9 mouse cellular contexts compared by ENCODE assay signal in the genomic region with DNA sequence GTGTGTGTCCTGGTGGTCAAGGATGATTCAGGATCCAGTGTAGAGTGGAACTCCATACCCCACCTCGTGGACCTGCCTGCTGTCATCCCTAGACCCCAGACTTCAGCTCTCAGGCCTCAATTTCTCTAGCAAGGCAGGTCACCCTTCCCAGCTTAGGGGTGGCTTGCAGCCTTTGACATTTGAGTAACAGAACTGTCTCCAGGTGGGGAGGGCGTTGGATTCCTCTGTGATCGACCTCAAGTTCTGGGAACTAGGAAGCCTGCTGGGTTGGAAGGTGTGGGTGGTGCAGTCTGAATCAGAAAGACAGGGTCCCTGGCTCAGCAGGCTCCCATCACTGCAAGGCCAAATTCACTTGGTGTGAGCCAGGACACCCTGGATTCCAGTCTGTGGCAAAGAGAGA. TPM values are rescaled to one million over a fixed set of nuclear protein-coding genes. Genes with fewer than 3 reads are reported as not detected.
DNase-seq lines count a peak whose midpoint lies in the region; ATAC-seq and TF ChIP-seq lines count a peak whose summit lies in the region.
"Had no signal": no experiment of that assay in that cellular context is flagged by ENCODE, and none has a peak within 500 bp of the region (broad histone marks: within the 10 kb centered on the region; RNA-seq: fewer than 3 reads in every experiment).

No protein-coding gene starts in this region.

- no peak for ATAC-seq in hindbrain, embryonic 12.5 days (ENCODE audit: low FRiP score)
- ATAC-seq in midbrain, embryonic 16.5 days, result no peak

- no peak for TF ChIP-seq CTCF in cortical plate, adult 2 months (IDR thresholded peaks at IDR 0.05; ENCODE audit: extremely low read depth, insufficient read depth, low read length)

- H3K36me3 ChIP-seq in hindbrain, embryonic 12.5 days, result no peaks in the 10 kb centered on the region
- no peaks in the 10 kb centered on the region for H3K36me3 ChIP-seq in midbrain, embryonic 16.5 days (ENCODE audit: control insufficient read depth, insufficient read depth, low read length)

- H3K27ac ChIP-seq in cortical plate, adult 2 months (ENCODE audit: insufficient read depth, low read length), result peak overlapping the region; percentile 94
- H3K27ac ChIP-seq in hindbrain, embryonic 12.5 days, result no peak overlapping the region
- no peak overlapping the region for H3K27ac ChIP-seq in midbrain, embryonic 16.5 days (ENCODE audit: low read length)

- H3K4me2 ChIP-seq in hindbrain, embryonic 12.5 days (replicated peaks), result peak overlapping the region; percentile 96
- peak overlapping the region; percentile 88; the same call in 1 of the 2 replicates for H3K4me2 ChIP-seq in midbrain, embryonic 16.5 days (ENCODE audit: low read length)

- DNase-seq in layer of hippocampus, postnatal 10 days (ENCODE audit: low spot score in 2 of 2), result peak; percentile 22 to 29
- no peak for DNase-seq in layer of hippocampus, postnatal 25 days (ENCODE audit: extremely low spot score in 1 of 2, low spot score in 1 of 2)
- DNase-seq in adipocyte (ENCODE audit: low spot score), result no peak
- DNase-seq in adrenal gland, adult (ENCODE audit: inconsistent age in 2 of 2, low spot score in 1 of 2), result no peak
- DNase-seq: cerebellum, adult 2 months; gastrocnemius, postnatal 36 days had no signal

- 0 out of 2 replicates have a peak overlapping the region, but pooled peaks have one; percentile 83 for H3K9ac ChIP-seq in hindbrain, embryonic 12.5 days
- no peak overlapping the region for H3K9ac ChIP-seq in midbrain, embryonic 16.5 days (ENCODE audit: low read depth, low read length)

- no peaks in the 10 kb centered on the region for H3K27me3 ChIP-seq in hindbrain, embryonic 12.5 days
- H3K27me3 ChIP-seq in midbrain, embryonic 16.5 days (ENCODE audit: control insufficient read depth, insufficient read depth, low read depth, low read length), result no peaks in the 10 kb centered on the region

- peak overlapping the region; percentile 63 for H3K4me3 ChIP-seq in cortical plate, adult 2 months (ENCODE audit: insufficient read depth, low read length)
- no peak overlapping the region for H3K4me3 ChIP-seq in hindbrain, embryonic 12.5 days
- H3K4me3 ChIP-seq in midbrain, embryonic 16.5 days (ENCODE audit: low read depth, low read length), result no peak overlapping the region

- 73% methylated on average over 3 of the region's 3 CpGs for WGBS in hindbrain, embryonic 12.5 days
- 70% methylated on average over 3 of the region's 3 CpGs for WGBS in midbrain, embryonic 16.5 days

- peaks cover 10% of the 10 kb centered on the region; the same call in 1 of the 2 replicates for H3K4me1 ChIP-seq in cortical plate, adult 2 months (ENCODE audit: control insufficient read depth, insufficient read depth, low read length)
- H3K4me1 ChIP-seq in hindbrain, embryonic 12.5 days, result peaks cover 69% of the 10 kb centered on the region
- peaks cover 32% of the 10 kb centered on the region for H3K4me1 ChIP-seq in midbrain, embryonic 16.5 days (ENCODE audit: control insufficient read depth, insufficient read depth, low read length)

- TF ChIP-seq POLR2A in cortical plate, adult 2 months (IDR thresholded peaks at IDR 0.05; ENCODE audit: extremely low read depth, insufficient read depth, low read length), result no peak

- no peaks in the 10 kb centered on the region for H3K9me3 ChIP-seq in hindbrain, embryonic 12.5 days (replicated peaks)
- no peaks in the 10 kb centered on the region for H3K9me3 ChIP-seq in midbrain, embryonic 16.5 days (replicated peaks; ENCODE audit: control insufficient read depth, low read length, poor library complexity, severe bottlenecking)

RNA-seq across cellular contexts. Expression of a gene that starts 2.2 kb away (rescaled TPM):
- total RNA-seq in layer of hippocampus, postnatal 10 days (2021), result 10 to 100 TPM; 41.8 to 43.6 TPM
- 10 to 100 TPM; 57.3 to 57.6 TPM for total RNA-seq in layer of hippocampus, postnatal 25 days (2021)
- polyA plus RNA-seq in cortical plate, adult 2 months (2012; rRNA removed), result 34.7 and 36.9 TPM in 2 replicates
- 7.1 and 8.1 TPM in 2 replicates for polyA plus RNA-seq in hindbrain, embryonic 12.5 days (2016; fragmentation: Nextera tagmentation; extraction: Ambion mirVana)
- polyA plus RNA-seq in midbrain, embryonic 16.5 days (2015; fragmentation: Nextera tagmentation; extraction: Ambion mirVana), result 4.9 and 5.5 TPM in 2 replicates

RNA-seq across cellular contexts. Expression of a gene that starts 13.5 kb away (rescaled TPM):
- 10 to 100 TPM; 49.5 to 53.9 TPM for total RNA-seq in layer of hippocampus, postnatal 10 days (2021)
- 10 to 100 TPM; 45.2 to 54.6 TPM for total RNA-seq in layer of hippocampus, postnatal 25 days (2021)
- polyA plus RNA-seq in cortical plate, adult 2 months (2012; rRNA removed), result 44.7 and 45.0 TPM in 2 replicates
- polyA plus RNA-seq in hindbrain, embryonic 12.5 days (2016; fragmentation: Nextera tagmentation; extraction: Ambion mirVana), result 33.1 and 33.8 TPM in 2 replicates
- polyA plus RNA-seq in midbrain, embryonic 16.5 days (2015; fragmentation: Nextera tagmentation; extraction: Ambion mirVana), result 26.9 and 27.6 TPM in 2 replicates

RNA-seq across cellular contexts. Expression of a gene that starts 15.2 kb away (rescaled TPM):
- total RNA-seq in layer of hippocampus, postnatal 10 days (2021), result 100 to 1,000 TPM; 179 to 191 TPM
- total RNA-seq in layer of hippocampus, postnatal 25 days (2021), result 100 to 1,000 TPM; 184 to 192 TPM
- 329 and 330 TPM in 2 replicates for polyA plus RNA-seq in cortical plate, adult 2 months (2012; rRNA removed)
- 112 and 118 TPM in 2 replicates for polyA plus RNA-seq in hindbrain, embryonic 12.5 days (2016; fragmentation: Nextera tagmentation; extraction: Ambion mirVana)
- polyA plus RNA-seq in midbrain, embryonic 16.5 days (2015; fragmentation: Nextera tagmentation; extraction: Ambion mirVana), result 97.0 and 108 TPM in 2 replicates

RNA-seq across cellular contexts. Expression of a gene that starts 27.8 kb away (rescaled TPM):
- total RNA-seq in layer of hippocampus, postnatal 10 days (2021), result 10 to 100 TPM; 34.9 to 42.9 TPM
- 10 to 100 TPM; 44.1 to 45.5 TPM for total RNA-seq in layer of hippocampus, postnatal 25 days (2021)
- 63.2 and 63.9 TPM in 2 replicates for polyA plus RNA-seq in cortical plate, adult 2 months (2012; rRNA removed)
- 60.3 and 69.4 TPM in 2 replicates for polyA plus RNA-seq in hindbrain, embryonic 12.5 days (2016; fragmentation: Nextera tagmentation; extraction: Ambion mirVana)
- polyA plus RNA-seq in midbrain, embryonic 16.5 days (2015; fragmentation: Nextera tagmentation; extraction: Ambion mirVana), result 61.2 and 64.3 TPM in 2 replicates

RNA-seq across cellular contexts. Expression of a gene that starts 27.8 kb away (rescaled TPM):
- 1 to 10 TPM; 2.1 to 4.5 TPM for total RNA-seq in layer of hippocampus, postnatal 10 days (2021)
- total RNA-seq in layer of hippocampus, postnatal 25 days (2021), result 1 to 10 TPM; 1.7 to 1.8 TPM
- 4.0 and 4.3 TPM in 2 replicates for polyA plus RNA-seq in cortical plate, adult 2 months (2012; rRNA removed)
- 4.8 and 5.5 TPM in 2 replicates for polyA plus RNA-seq in hindbrain, embryonic 12.5 days (2016; fragmentation: Nextera tagmentation; extraction: Ambion mirVana)
- 4.5 and 6.2 TPM in 2 replicates for polyA plus RNA-seq in midbrain, embryonic 16.5 days (2015; fragmentation: Nextera tagmentation; extraction: Ambion mirVana)

Comparison
In these comparisons a context has a peak if more than half of its experiments do, and no peak if none do; other contexts are left out.
1. DNase-seq: peak in layer of hippocampus, postnatal 10 days (2 of 2); none in layer of hippocampus, postnatal 25 days (0 of 2), adipocyte (single experiment) and adrenal gland, adult (0 of 2).